Mouse (Mus musculus) liver, embryonic 15.5 days (tissue): ENCODE data around the gene Tepp. TPM values are rescaled to one million over a fixed set of nuclear protein-coding genes. Genes with fewer than 3 reads are reported as not detected.

Source experiments
- ATAC-seq: fragments of 200-750 bp; cut with Nextera tagmentation; 2 replicates; pipeline ENCODE4 v1.8.0; 2017; ENCODE audit warnings: moderate number of reproducible peaks, mild to moderate bottlenecking, moderate library complexity; ENCODE audit not compliant: insufficient read depth
- H3K27ac ChIP-seq: fragments of 300-500 bp; sonication (generic); replicated peaks from 2 replicates; pipeline ENCODE4 v1.5.1; 2015; ENCODE audit warnings: mild to moderate bottlenecking, inconsistent platforms
- H3K27me3 ChIP-seq: fragments of 300-500 bp; sonication (generic); 2 replicates; pipeline ENCODE4 v1.6.1; 2015; ENCODE audit warnings: mild to moderate bottlenecking, inconsistent platforms
- H3K36me3 ChIP-seq: fragments of 300-500 bp; sonication (generic); replicated peaks from 2 replicates; pipeline ENCODE4 v1.6.1; 2015; ENCODE audit warnings: moderate library complexity, mild to moderate bottlenecking, inconsistent platforms
- H3K4me1 ChIP-seq: fragments of 300-500 bp; sonication (generic); replicated peaks from 2 replicates; pipeline ENCODE4 v1.6.1; 2015; ENCODE audit warnings: inconsistent platforms
- H3K4me2 ChIP-seq: fragments of 300-500 bp; sonication (generic); 2 replicates; pipeline ENCODE4 v1.6.1; 2015; ENCODE audit warnings: moderate library complexity, mild to moderate bottlenecking, inconsistent platforms
- H3K4me3 ChIP-seq: fragments of 300-500 bp; sonication (generic); replicated peaks from 2 replicates; pipeline ENCODE4 v1.5.1; 2015; ENCODE audit warnings: mild to moderate bottlenecking, inconsistent platforms
- H3K9ac ChIP-seq: fragments of 300-500 bp; sonication (generic); 2 replicates; pipeline ENCODE4 v1.6.1; 2015; ENCODE audit warnings: moderate library complexity, mild to moderate bottlenecking, inconsistent platforms
- H3K9me3 ChIP-seq: fragments of 300-500 bp; sonication (generic); replicated peaks from 2 replicates; pipeline ENCODE4 v1.6.1; 2016; ENCODE audit warnings: inconsistent platforms
- WGBS: fragments of 180-500 bp; shearing (Covaris S2); methylation state at CpG from one replicate; pipeline ENCODE4 v1.1.7; 2015; ENCODE audit warnings: mixed read lengths; ENCODE audit not compliant: insufficient replicate concordance; 5-methylcytosine and 5-hydroxymethylcytosine counted together
- polyA plus RNA-seq: library from polyadenylated mRNA; unstranded; fragments of >200 nt; fragmentation: Nextera tagmentation; extraction: Ambion mirVana; gene quantifications from 2 replicates; pipeline ENCODE4 v1.2.1, GENCODE M21; 2015

Gene Tepp
- polyA plus RNA-seq, 1 experiment from 2014 or later: not detected

GRCm38 (mm10) chr8:95331720-95332436 lies 21.5 kb downstream of the Tepp start, which contains the start of the genes Zfp319 and Usb1:
Gene Zfp319 (minus strand): TSS chr8:95331950.
Gene Usb1 (plus strand): TSS chr8:95332284.
- WGBS: under 1% methylated on average over 74 of the region's 80 CpGs
- ATAC-seq: peak; percentile 90
- Histone ChIP-seq H3K9ac (peak within 1 kb of the TSS; percentile 74), H3K36me3 (peaks cover 31% of the 10 kb centered on the region), H3K4me1 (peaks cover 30% of the 10 kb centered on the region), H3K9me3 (no peaks in the 10 kb centered on the region), H3K27me3 (no peaks in the 10 kb centered on the region), H3K4me2 (peak within 1 kb of the TSS; percentile 94), H3K4me3 (peak within 1 kb of the TSS; percentile 78), H3K27ac (peak within 1 kb of the TSS; percentile 93)

DNA sequence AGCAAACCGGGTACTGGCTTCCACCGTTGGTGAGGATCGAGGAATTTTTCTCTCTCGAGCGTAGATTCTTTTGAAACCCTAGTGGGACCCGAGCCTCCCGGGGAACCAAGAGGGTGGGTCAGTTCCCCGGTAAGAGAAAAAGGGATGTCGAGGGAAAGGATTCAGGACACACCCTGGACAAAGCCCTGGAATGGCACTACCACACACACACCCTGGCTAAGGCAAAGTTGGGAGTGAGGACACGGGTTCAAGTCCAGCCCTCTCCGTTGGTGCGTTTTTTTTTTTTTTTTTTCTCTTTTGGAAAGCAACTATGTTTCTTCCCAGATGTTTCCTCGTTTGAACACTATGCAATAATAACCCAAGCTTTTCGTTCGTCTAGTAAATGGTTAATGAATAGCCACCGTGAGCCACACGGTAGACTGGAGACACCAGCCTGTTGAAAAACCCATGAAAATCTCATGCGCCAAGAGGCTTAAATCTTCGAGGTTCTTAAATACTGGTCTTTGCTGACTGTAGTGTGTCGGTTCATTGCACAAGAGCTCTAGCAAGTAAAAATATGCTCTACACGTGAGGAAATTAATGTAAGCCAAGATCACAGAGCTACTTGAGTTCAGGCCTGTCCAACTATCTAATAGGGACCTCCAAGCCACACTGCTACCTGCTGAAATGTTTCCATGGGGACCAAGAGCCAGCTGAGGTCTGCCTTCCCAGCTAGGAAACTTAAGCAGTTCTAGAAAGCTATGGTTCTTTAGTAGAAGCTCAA lies 22.3 kb downstream of the Tepp start:
- Histone ChIP-seq H3K9ac (peak overlapping the region; percentile 74), H3K27me3 (no peaks in the 10 kb centered on the region), H3K4me2 (peak overlapping the region; percentile 94), H3K9me3 (no peaks in the 10 kb centered on the region), H3K4me1 (peaks cover 30% of the 10 kb centered on the region), H3K4me3 (peak overlapping the region; percentile 78), H3K36me3 (peaks cover 32% of the 10 kb centered on the region), H3K27ac (peak overlapping the region; percentile 93)
- no peak for ATAC-seq
- WGBS: 25% methylated on average over 21 of the region's 21 CpGs

- no peaks in the 10 kb centered on the region for H3K9me3 ChIP-seq
- ATAC-seq: no peak
- WGBS: 61% methylated on average over 1 of the region's 1 CpGs
- no peaks in the 10 kb centered on the region for H3K27me3 ChIP-seq
- no peak overlapping the region for H3K4me2 ChIP-seq
- no peak overlapping the region for H3K27ac ChIP-seq
- peaks cover 19% of the 10 kb centered on the region for H3K4me1 ChIP-seq
- H3K36me3 ChIP-seq: peaks cover 25% of the 10 kb centered on the region
- no peak overlapping the region for H3K4me3 ChIP-seq
- H3K9ac ChIP-seq: no peak overlapping the region
These were observed 25.3 kb downstream of the Tepp start for GRCm38 (mm10) chr8:95335706-95336105.

GRCm38 (mm10) chr8:95336363-95336762 lies 26.0 kb downstream of the Tepp start:
- H3K27me3 ChIP-seq: no peaks in the 10 kb centered on the region
- H3K4me1 ChIP-seq: peaks cover 12% of the 10 kb centered on the region
- peaks cover 25% of the 10 kb centered on the region for H3K36me3 ChIP-seq
- H3K9ac ChIP-seq: no peak overlapping the region
- no peak overlapping the region for H3K4me2 ChIP-seq
- H3K27ac ChIP-seq: no peak overlapping the region
- H3K9me3 ChIP-seq: no peaks in the 10 kb centered on the region
- no peak for ATAC-seq
- H3K4me3 ChIP-seq: no peak overlapping the region

DNA sequence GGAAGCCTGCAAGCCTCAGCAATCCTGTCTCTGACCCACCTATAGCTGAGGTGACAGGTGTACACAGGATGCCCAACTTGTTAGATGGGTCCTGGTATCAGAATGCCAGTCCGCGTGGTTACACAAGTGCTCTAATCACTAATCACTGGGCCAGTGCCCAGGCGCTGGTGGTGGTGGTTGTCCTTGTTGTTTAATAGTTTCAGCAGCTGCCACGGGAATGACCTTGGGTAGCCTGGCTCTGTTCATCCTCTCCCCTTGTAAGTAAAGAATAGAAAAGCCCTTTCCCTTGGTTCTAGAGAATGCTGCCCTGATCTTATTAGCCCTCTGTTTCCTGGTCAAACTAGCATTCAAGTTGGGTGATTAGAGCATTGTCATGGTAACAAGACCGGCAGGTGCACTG lies 31.4 kb downstream of the Tepp start:
- no peak overlapping the region for H3K27ac ChIP-seq
- no peak for ATAC-seq
- H3K36me3 ChIP-seq: peaks cover 33% of the 10 kb centered on the region
- H3K9ac ChIP-seq: no peak overlapping the region
- H3K4me1 ChIP-seq: no peaks in the 10 kb centered on the region
- H3K9me3 ChIP-seq: no peaks in the 10 kb centered on the region
- 74% methylated on average over 5 of the region's 5 CpGs for WGBS
- H3K27me3 ChIP-seq: no peaks in the 10 kb centered on the region
- no peak overlapping the region for H3K4me2 ChIP-seq
- no peak overlapping the region for H3K4me3 ChIP-seq

DNA sequence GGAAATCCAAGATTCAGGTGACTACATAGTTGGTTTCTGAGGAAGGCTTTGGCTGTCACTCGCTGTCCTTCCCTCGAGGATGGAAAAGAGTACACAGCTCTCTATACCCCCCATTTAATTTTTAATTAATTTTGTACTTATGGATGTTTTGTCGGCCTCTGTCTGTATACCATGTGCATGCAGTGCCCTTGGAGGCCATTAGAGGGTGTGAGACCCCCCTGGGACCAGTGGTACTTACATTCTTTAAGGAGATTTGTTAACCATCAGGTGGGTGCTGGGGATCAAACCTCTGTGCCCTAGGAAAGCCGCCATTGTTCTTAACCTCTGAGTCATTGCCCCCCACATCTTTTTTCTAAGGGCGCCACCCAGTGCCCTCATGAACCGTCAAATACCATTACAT lies 34.3 kb downstream of the Tepp start:
- Histone ChIP-seq H3K4me2 (no peak overlapping the region), H3K9me3 (no peaks in the 10 kb centered on the region), H3K9ac (no peak overlapping the region), H3K27me3 (peaks cover 9% of the 10 kb centered on the region), H3K27ac (no peak overlapping the region), H3K4me3 (no peak overlapping the region), H3K4me1 (no peaks in the 10 kb centered on the region), H3K36me3 (peaks cover 13% of the 10 kb centered on the region; the same call in 1 of the 2 replicates)
- ATAC-seq: no peak
- 60% methylated on average over 6 of the region's 6 CpGs for WGBS

GRCm38 (mm10) chr8:95346643-95347545 lies 36.5 kb downstream of the Tepp start:
- H3K27ac ChIP-seq: no peak overlapping the region
- no peaks in the 10 kb centered on the region; the same call in 1 of the 2 replicates for H3K4me1 ChIP-seq
- H3K4me3 ChIP-seq: no peak overlapping the region
- H3K9me3 ChIP-seq: no peaks in the 10 kb centered on the region
- no peak overlapping the region for H3K4me2 ChIP-seq
- 37% methylated on average over 8 of the region's 8 CpGs for WGBS
- H3K36me3 ChIP-seq: peaks cover 12% of the 10 kb centered on the region; the same call in 1 of the 2 replicates
- peaks cover 31% of the 10 kb centered on the region for H3K27me3 ChIP-seq
- ATAC-seq: no peak
- no peak overlapping the region for H3K9ac ChIP-seq

- Histone ChIP-seq H3K9ac (no peak overlapping the region), H3K4me3 (no peak overlapping the region), H3K9me3 (no peaks in the 10 kb centered on the region), H3K4me1 (no peaks in the 10 kb centered on the region; the same call in 1 of the 2 replicates), H3K27ac (no peak overlapping the region), H3K27me3 (peaks cover 45% of the 10 kb centered on the region), H3K4me2 (no peak overlapping the region), H3K36me3 (peaks cover 10% of the 10 kb centered on the region; the same call in 1 of the 2 replicates)
- 65% methylated on average over 2 of the region's 2 CpGs for WGBS
- no peak for ATAC-seq
These were observed 38.0 kb downstream of the Tepp start for GRCm38 (mm10) chr8:95348356-95348755.

DNA sequence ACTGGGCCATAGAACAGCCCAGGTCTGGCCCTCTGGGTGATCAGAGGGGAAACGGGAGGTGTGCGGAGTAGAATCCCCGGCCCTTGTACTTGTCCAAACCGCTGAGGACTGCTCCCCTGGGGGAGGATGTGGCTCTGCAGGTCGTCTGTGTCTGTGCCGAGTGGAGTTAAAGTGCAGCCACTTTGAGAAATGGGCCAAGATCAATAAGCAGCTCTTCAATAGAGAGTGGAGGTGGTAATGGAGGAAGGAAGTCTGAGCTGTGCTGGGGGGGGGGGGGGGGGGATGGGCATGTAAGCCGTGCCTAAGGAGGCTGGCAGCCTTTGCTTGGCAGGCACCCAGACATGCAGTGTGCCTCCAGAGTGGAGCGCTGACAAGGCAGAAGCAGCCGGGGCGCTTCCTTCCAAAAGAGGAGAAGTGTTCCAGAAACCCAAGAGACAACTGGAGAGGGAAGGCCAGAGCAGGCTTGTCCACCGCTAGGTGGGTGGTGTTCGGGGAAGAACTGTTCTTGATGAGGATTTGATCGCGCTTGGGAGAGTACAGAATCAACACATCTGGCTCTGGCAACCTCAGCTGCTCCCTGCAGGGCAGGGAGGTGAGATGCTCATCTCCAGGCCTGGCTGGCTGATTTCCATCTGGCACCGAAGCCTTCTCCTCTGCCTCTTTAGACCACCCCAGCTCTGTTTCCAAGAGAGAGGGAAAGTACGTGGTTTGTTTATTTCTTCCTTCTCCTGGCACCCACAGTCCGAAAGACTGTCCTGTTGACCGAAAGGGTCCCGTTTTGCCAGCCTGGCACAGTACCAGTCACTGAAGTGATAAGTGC lies 38.7 kb downstream of the Tepp start:
- Histone ChIP-seq H3K27ac (no peak overlapping the region), H3K4me2 (no peak overlapping the region)

GRCm38 (mm10) chr8:95351461-95351860 lies 41.1 kb downstream of the Tepp start:
- 7% methylated on average over 15 of the region's 15 CpGs for whole genome bisulfite sequencing
- no peak overlapping the region for H3K27ac ChIP-seq
- H3K4me2 ChIP-seq: peak overlapping the region; percentile 67
- peak overlapping the region; percentile 56 for H3K4me3 ChIP-seq
- H3K36me3 ChIP-seq: no peaks in the 10 kb centered on the region
- ATAC-seq: no peak
- peaks cover 74% of the 10 kb centered on the region for H3K27me3 ChIP-seq
- no peak overlapping the region for H3K9ac ChIP-seq
- no peaks in the 10 kb centered on the region; the same call in 1 of the 2 replicates for H3K4me1 ChIP-seq
- H3K9me3 ChIP-seq: no peaks in the 10 kb centered on the region

More for the DNA sequence above, 38.7 kb downstream of the Tepp start:
- no peaks in the 10 kb centered on the region; the same call in 1 of the 2 replicates for H3K4me1 ChIP-seq
- no peaks in the 10 kb centered on the region for H3K9me3 ChIP-seq
- H3K27me3 ChIP-seq: peaks cover 52% of the 10 kb centered on the region
- no peak overlapping the region for H3K9ac ChIP-seq
- no peak for ATAC-seq
- H3K36me3 ChIP-seq: 0 out of 2 replicates have a peak, but pooled peaks cover 4% of the 10 kb centered on the region
- 52% methylated on average over 19 of the region's 19 CpGs for WGBS
- no peak overlapping the region for H3K4me3 ChIP-seq
